Mouse (Mus musculus): ENCODE data around the gene Ppp1r13l. TPM values are rescaled to one million over a fixed set of nuclear protein-coding genes. Genes with fewer than 3 reads are reported as not detected.

Ppp1r13l gene
- polyA plus RNA-seq, 1 experiment = 49.5 TPM

- Histone ChIP-seq H3K36me3 (ENCODE audit: control insufficient read depth, insufficient read depth, low read length) (no peaks in the 10 kb centered on the region), H3K27ac (ENCODE audit: control insufficient read depth, insufficient read depth, low read depth, low read length) (no peak overlapping the region), H3K4me1 (ENCODE audit: control insufficient read depth, insufficient read depth, low read length) (peaks cover 12% of the 10 kb centered on the region), H3K27me3 (ENCODE audit: control insufficient read depth, insufficient read depth, low read length) (no peaks in the 10 kb centered on the region), H3K4me3 (ENCODE audit: control insufficient read depth, low read depth, low read length) (peak overlapping the region; percentile 20; the same call in 1 of the 2 replicates)
- TF ChIP-seq CTCF (IDR thresholded peaks at IDR 0.05; ENCODE audit: control insufficient read depth, insufficient read depth, insufficient replicate concordance, low read depth, low read length) (peak; percentile 61; the same call in 1 of the 2 replicates), POLR2A (IDR thresholded peaks at IDR 0.05; ENCODE audit: control insufficient read depth, low read depth, low read length) (no peak)
These were observed 41.4 kb downstream of the Ppp1r13l start for GRCm38 (mm10) chr7:19400946-19401345.

DNA sequence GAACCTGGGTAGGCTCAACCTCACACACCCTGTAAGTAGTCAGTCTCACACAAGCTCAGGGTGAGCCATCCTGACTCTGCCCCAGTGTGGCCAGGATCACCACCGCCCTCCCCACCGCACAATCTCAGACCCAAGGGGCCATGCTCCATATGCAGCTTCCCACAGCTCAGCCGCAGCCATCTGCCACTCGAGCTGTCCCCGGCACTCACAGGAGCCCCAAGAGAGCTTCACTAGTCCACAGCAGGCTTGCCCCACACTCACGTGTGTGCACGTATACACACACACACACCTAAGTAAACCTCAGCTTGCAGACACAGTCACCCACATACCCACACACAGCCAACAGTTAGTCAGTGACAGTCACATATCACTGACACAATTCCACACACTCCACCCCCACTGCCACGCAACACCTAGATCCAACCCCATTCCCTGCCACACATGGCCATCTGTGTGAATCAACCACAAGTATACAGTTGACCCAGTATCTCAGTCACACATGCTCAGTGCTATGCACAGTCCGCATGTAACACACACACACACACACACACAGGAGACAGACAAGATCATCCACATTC is 43.1 kb downstream of the Ppp1r13l start:
- peak overlapping the region; percentile 64 for H3K4me3 ChIP-seq (ENCODE audit: control insufficient read depth, low read depth, low read length)
- no peak overlapping the region for H3K27ac ChIP-seq (ENCODE audit: control insufficient read depth, insufficient read depth, low read depth, low read length)
- no peaks in the 10 kb centered on the region for H3K36me3 ChIP-seq (ENCODE audit: control insufficient read depth, insufficient read depth, low read length)
- H3K27me3 ChIP-seq (ENCODE audit: control insufficient read depth, insufficient read depth, low read length) = no peaks in the 10 kb centered on the region
- H3K4me1 ChIP-seq (ENCODE audit: control insufficient read depth, insufficient read depth, low read length) = peaks cover 12% of the 10 kb centered on the region
- TF ChIP-seq CTCF (IDR thresholded peaks at IDR 0.05; ENCODE audit: control insufficient read depth, insufficient read depth, insufficient replicate concordance, low read depth, low read length) (no peak), POLR2A (IDR thresholded peaks at IDR 0.05; ENCODE audit: control insufficient read depth, low read depth, low read length) (no peak; the same call in 1 of the 2 replicates)

- H3K27ac ChIP-seq (ENCODE audit: control insufficient read depth, insufficient read depth, low read depth, low read length) = no peak within 1 kb of the TSS
These were observed 44.3 kb downstream of the Ppp1r13l start, which contains the start of gene Klc3 for GRCm38 (mm10) chr7:19403731-19404296. Gene Klc3, minus strand, starts transcription at chr7:19404104.

DNA sequence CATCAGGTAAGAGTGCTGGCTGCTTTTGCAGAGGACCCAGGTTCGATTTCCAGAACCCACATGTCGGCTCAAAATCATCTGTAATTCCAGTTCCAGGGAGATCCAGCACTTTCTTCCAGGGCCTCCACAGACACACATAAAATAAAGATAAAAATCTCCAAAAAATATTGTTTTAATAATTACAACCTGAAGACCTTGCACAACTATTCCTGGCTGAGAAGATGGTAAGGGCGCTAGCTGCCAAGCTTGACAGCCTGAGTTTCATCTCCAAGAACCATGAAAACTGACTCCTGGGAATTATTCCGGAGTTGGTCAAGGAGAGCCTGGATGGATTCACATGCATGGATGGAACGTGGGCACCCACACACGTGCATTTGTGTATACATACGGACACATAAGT is 44.9 kb downstream of the Ppp1r13l start, which contains the start of gene Ckm:
Ckm (plus strand) TSS at position 301 of the 400 bp plus-strand sequence.
- Histone ChIP-seq H3K4me1 (ENCODE audit: control insufficient read depth, insufficient read depth, low read length) (peaks cover 7% of the 10 kb centered on the region), H3K36me3 (ENCODE audit: control insufficient read depth, insufficient read depth, low read length) (no peaks in the 10 kb centered on the region), H3K27ac (ENCODE audit: control insufficient read depth, insufficient read depth, low read depth, low read length) (no peak within 1 kb of the TSS), H3K27me3 (ENCODE audit: control insufficient read depth, insufficient read depth, low read length) (no peaks in the 10 kb centered on the region), H3K4me3 (ENCODE audit: control insufficient read depth, low read depth, low read length) (peak within 1 kb of the TSS; percentile 85)
- TF ChIP-seq POLR2A (IDR thresholded peaks at IDR 0.05; ENCODE audit: control insufficient read depth, low read depth, low read length) (no peak), CTCF (IDR thresholded peaks at IDR 0.05; ENCODE audit: control insufficient read depth, insufficient read depth, insufficient replicate concordance, low read depth, low read length) (no peak)

More at GRCm38 (mm10) chr7:19403731-19404296, 44.3 kb downstream of the Ppp1r13l start, which contains the start of gene Klc3:
- Histone ChIP-seq H3K4me1 (ENCODE audit: control insufficient read depth, insufficient read depth, low read length) (peaks cover 12% of the 10 kb centered on the region), H3K27me3 (ENCODE audit: control insufficient read depth, insufficient read depth, low read length) (no peaks in the 10 kb centered on the region), H3K4me3 (ENCODE audit: control insufficient read depth, low read depth, low read length) (peak within 1 kb of the TSS; percentile 85), H3K36me3 (ENCODE audit: control insufficient read depth, insufficient read depth, low read length) (no peaks in the 10 kb centered on the region)
- TF ChIP-seq CTCF (IDR thresholded peaks at IDR 0.05; ENCODE audit: control insufficient read depth, insufficient read depth, insufficient replicate concordance, low read depth, low read length) = no peak
- no peak; the same call in 1 of the 2 replicates for TF ChIP-seq POLR2A (IDR thresholded peaks at IDR 0.05; ENCODE audit: control insufficient read depth, low read depth, low read length)

DNA sequence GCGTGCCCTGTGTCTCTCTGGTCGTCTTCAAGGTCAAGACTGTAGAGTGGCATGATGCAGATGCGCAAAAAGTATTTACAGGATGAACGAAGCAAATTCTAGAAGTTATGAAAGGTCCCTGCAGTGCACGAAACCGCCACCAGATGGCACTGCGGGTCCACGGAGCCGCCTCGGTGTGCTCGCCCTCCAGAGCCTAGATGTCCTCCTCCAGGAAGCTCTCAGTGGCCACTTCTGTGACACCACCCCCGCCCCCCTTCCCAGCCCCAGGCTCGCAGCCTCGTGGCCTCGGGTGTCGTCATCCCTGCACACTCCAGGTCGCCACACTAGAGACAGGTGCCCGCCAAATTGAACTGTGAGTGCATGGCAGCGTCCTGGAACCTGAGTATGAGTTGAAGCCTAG is 45.9 kb downstream of the Ppp1r13l start:
- peaks cover 4% of the 10 kb centered on the region for H3K4me1 ChIP-seq (ENCODE audit: control insufficient read depth, insufficient read depth, low read length)
- H3K4me3 ChIP-seq (ENCODE audit: control insufficient read depth, low read depth, low read length) = peak overlapping the region; percentile 4
- TF ChIP-seq CTCF (IDR thresholded peaks at IDR 0.05; ENCODE audit: control insufficient read depth, insufficient read depth, insufficient replicate concordance, low read depth, low read length) (peak; percentile 98), POLR2A (IDR thresholded peaks at IDR 0.05; ENCODE audit: control insufficient read depth, low read depth, low read length) (no peak)
- H3K27me3 ChIP-seq (ENCODE audit: control insufficient read depth, insufficient read depth, low read length) = no peaks in the 10 kb centered on the region
- no peaks in the 10 kb centered on the region for H3K36me3 ChIP-seq (ENCODE audit: control insufficient read depth, insufficient read depth, low read length)
- H3K27ac ChIP-seq (ENCODE audit: control insufficient read depth, insufficient read depth, low read depth, low read length) = no peak overlapping the region

- Histone ChIP-seq H3K27ac (ENCODE audit: control insufficient read depth, insufficient read depth, low read depth, low read length) (no peak overlapping the region), H3K4me3 (ENCODE audit: control insufficient read depth, low read depth, low read length) (no peak overlapping the region), H3K36me3 (ENCODE audit: control insufficient read depth, insufficient read depth, low read length) (no peaks in the 10 kb centered on the region), H3K4me1 (ENCODE audit: control insufficient read depth, insufficient read depth, low read length) (peaks cover 12% of the 10 kb centered on the region), H3K27me3 (ENCODE audit: control insufficient read depth, insufficient read depth, low read length) (no peaks in the 10 kb centered on the region)
- TF ChIP-seq CTCF (IDR thresholded peaks at IDR 0.05; ENCODE audit: control insufficient read depth, insufficient read depth, insufficient replicate concordance, low read depth, low read length) = no peak
- no peak for TF ChIP-seq POLR2A (IDR thresholded peaks at IDR 0.05; ENCODE audit: control insufficient read depth, low read depth, low read length)
These were observed 50.2 kb downstream of the Ppp1r13l start for GRCm38 (mm10) chr7:19409753-19410152.

DNA sequence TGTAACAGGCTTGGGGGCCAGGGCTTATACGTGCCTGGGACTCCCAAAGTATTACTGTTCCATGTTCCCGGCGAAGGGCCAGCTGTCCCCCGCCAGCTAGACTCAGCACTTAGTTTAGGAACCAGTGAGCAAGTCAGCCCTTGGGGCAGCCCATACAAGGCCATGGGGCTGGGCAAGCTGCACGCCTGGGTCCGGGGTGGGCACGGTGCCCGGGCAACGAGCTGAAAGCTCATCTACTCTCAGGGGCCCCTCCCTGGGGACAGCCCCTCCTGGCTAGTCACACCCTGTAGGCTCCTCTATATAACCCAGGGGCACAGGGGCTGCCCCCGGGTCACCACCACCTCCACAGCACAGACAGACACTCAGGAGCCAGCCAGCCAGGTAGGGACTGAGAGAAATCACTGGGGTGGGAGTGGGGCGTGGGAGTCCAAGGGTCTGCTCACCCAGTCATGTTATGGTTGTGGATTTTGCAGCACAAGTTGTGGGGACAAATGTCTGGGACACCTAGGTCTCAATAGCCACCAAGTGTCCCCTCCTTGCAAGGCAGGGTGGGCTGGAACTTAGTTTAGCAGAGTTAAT is 51.3 kb downstream of the Ppp1r13l start:
- Histone ChIP-seq H3K27me3 (ENCODE audit: control insufficient read depth, insufficient read depth, low read length) (no peaks in the 10 kb centered on the region), H3K36me3 (ENCODE audit: control insufficient read depth, insufficient read depth, low read length) (no peaks in the 10 kb centered on the region), H3K4me3 (ENCODE audit: control insufficient read depth, low read depth, low read length) (no peak overlapping the region), H3K4me1 (ENCODE audit: control insufficient read depth, insufficient read depth, low read length) (peaks cover 16% of the 10 kb centered on the region), H3K27ac (ENCODE audit: control insufficient read depth, insufficient read depth, low read depth, low read length) (no peak overlapping the region)
- TF ChIP-seq POLR2A (IDR thresholded peaks at IDR 0.05; ENCODE audit: control insufficient read depth, low read depth, low read length) (no peak), CTCF (IDR thresholded peaks at IDR 0.05; ENCODE audit: control insufficient read depth, insufficient read depth, insufficient replicate concordance, low read depth, low read length) (no peak)

Measured in testis, adult 2 months (tissue).